Mouse (Mus musculus) hindbrain, embryonic 15.5 days (tissue): ENCODE measurements at regions not wholly inside any gene's neighbourhood (a gene's known extent, or its start where the extent isn't known, plus 50 kb on each side); places are given as distances from the start of the nearest gene placed in this dataset.
"Not testable (repeated sequence)": the region's sequence is repeated elsewhere in the genome, so short reads cannot be mapped to it uniquely, and the experiment has no call there.

Source experiments
- ATAC-seq: fragments of 200-750 bp; cut with Nextera tagmentation; 2 replicates; pipeline ENCODE4 v1.8.0; 2017; ENCODE audit warnings: low read depth, moderate number of reproducible peaks, moderate TSS enrichment; ENCODE audit not compliant: low FRiP score
- H3K27ac ChIP-seq: fragments of 300-500 bp; sonication (generic); replicated peaks from 2 replicates; pipeline ENCODE4 v1.5.1; 2015; ENCODE audit warnings: mild to moderate bottlenecking, inconsistent platforms
- H3K27me3 ChIP-seq: fragments of 300-500 bp; sonication (generic); 2 replicates; pipeline ENCODE4 v1.6.1; 2015; ENCODE audit warnings: control low read depth, inconsistent platforms
- H3K36me3 ChIP-seq: fragments of 300-500 bp; sonication (generic); 2 replicates; pipeline ENCODE4 v1.6.1; 2015; ENCODE audit warnings: control low read depth, inconsistent platforms
- H3K4me1 ChIP-seq: fragments of 300-500 bp; sonication (generic); replicated peaks from 2 replicates; pipeline ENCODE4 v1.6.1; 2015; ENCODE audit warnings: control low read depth, inconsistent platforms
- H3K4me2 ChIP-seq: fragments of 300-500 bp; sonication (generic); 2 replicates; pipeline ENCODE4 v1.6.1; 2015; ENCODE audit warnings: moderate library complexity, mild to moderate bottlenecking, inconsistent platforms
- H3K4me3 ChIP-seq: fragments of 300-500 bp; sonication (generic); 2 replicates; pipeline ENCODE4 v1.5.1; 2015; ENCODE audit warnings: mild to moderate bottlenecking, inconsistent platforms
- H3K9ac ChIP-seq: fragments of 300-500 bp; sonication (generic); 2 replicates; pipeline ENCODE4 v1.6.1; 2015; ENCODE audit warnings: inconsistent platforms
- H3K9me3 ChIP-seq: fragments of 300-500 bp; sonication (generic); 2 replicates; pipeline ENCODE4 v1.6.1; 2016; ENCODE audit warnings: control low read depth, inconsistent platforms
- WGBS: fragments of 180-500 bp; shearing (Covaris S2); methylation state at CpG from one replicate; pipeline ENCODE4 v1.1.7; 2015; 5-methylcytosine and 5-hydroxymethylcytosine counted together

DNA sequence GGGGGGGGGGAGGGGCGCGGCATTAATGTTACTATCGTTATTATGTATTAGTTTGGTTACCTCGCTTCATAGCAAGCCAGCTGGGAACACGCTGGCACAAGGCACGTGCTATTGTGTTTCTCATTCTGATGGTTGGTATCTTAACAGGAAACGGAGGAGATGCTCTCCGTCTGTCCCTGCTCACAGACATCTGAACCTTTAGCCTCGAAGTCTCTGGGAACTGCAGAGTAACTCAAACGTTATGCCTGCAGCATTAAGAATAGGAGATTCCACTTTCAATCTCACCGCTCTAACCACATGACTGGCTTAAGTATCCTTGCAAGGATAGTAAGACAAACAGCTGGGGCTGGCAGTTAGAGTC is 80.0 kb downstream of the Nfkbiz start:
- Histone ChIP-seq H3K4me1 (no peaks in the 10 kb centered on the region), H3K27ac (no peak overlapping the region), H3K9ac (no peak overlapping the region), H3K9me3 (no peaks in the 10 kb centered on the region), H3K4me3 (no peak overlapping the region), H3K4me2 (no peak overlapping the region), H3K27me3 (no peaks in the 10 kb centered on the region), H3K36me3 (no peaks in the 10 kb centered on the region)
- 67% methylated on average over 11 of the region's 11 CpGs for WGBS
- no peak for ATAC-seq

GRCm38 (mm10) chr16:55757952-55758706 is 80.6 kb downstream of the Nfkbiz start:
- Histone ChIP-seq H3K4me3 (no peak overlapping the region), H3K27ac (no peak overlapping the region), H3K4me1 (no peaks in the 10 kb centered on the region), H3K36me3 (no peaks in the 10 kb centered on the region), H3K27me3 (no peaks in the 10 kb centered on the region), H3K4me2 (no peak overlapping the region), H3K9ac (no peak overlapping the region), H3K9me3 (no peaks in the 10 kb centered on the region)
- ATAC-seq = no peak
- 67% methylated on average over 5 of the region's 5 CpGs for WGBS

DNA sequence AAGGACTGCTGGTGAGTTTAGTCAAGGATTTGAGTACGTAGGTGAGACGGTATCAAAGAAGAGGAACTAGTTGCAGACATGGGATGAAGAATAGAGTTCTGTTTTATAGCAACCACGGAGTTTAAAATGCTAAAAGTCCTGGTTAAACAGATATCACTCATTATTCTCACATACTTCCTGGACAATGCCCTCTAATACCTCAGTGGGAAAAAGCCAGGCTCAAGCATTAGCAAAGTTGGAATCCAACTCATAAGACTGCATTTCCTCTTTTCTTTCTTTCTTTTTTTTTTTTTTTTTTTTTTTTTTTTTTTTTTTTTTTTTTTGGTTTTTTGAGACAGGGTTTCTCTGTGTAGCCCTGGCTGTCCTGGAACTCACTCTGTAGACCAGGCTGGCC is 81.3 kb downstream of the Nfkbiz start:
- H3K4me3 ChIP-seq, H3K4me1 ChIP-seq, ATAC-seq, H3K36me3 ChIP-seq, H3K27me3 ChIP-seq, H3K9ac ChIP-seq, H3K9me3 ChIP-seq, H3K4me2 ChIP-seq, H3K27ac ChIP-seq: not testable (repeated sequence)
- 93% methylated on average over 3 of the region's 3 CpGs for WGBS

- H3K4me1 ChIP-seq = no peaks in the 10 kb centered on the region
- H3K9ac ChIP-seq = no peak overlapping the region
- H3K27me3 ChIP-seq = no peaks in the 10 kb centered on the region
- ATAC-seq = no peak
- H3K36me3 ChIP-seq = no peaks in the 10 kb centered on the region
- no peak overlapping the region for H3K4me2 ChIP-seq
- H3K4me3 ChIP-seq = no peak overlapping the region
- no peaks in the 10 kb centered on the region for H3K9me3 ChIP-seq
- WGBS = 89% methylated on average over 15 of the region's 15 CpGs
- H3K27ac ChIP-seq = no peak overlapping the region
Measured at GRCm38 (mm10) chr16:55756764-55757421, 81.8 kb downstream of the Nfkbiz start.

- Histone ChIP-seq H3K9ac (no peak overlapping the region), H3K4me3 (no peak overlapping the region), H3K27me3 (no peaks in the 10 kb centered on the region), H3K36me3 (no peaks in the 10 kb centered on the region), H3K4me1 (no peaks in the 10 kb centered on the region), H3K4me2 (no peak overlapping the region), H3K9me3 (no peaks in the 10 kb centered on the region), H3K27ac (no peak overlapping the region)
- WGBS = 80% methylated on average over 6 of the region's 6 CpGs
- no peak for ATAC-seq
Measured at GRCm38 (mm10) chr16:55755309-55755832, 83.3 kb downstream of the Nfkbiz start.

- Histone ChIP-seq H3K9me3 (no peaks in the 10 kb centered on the region), H3K4me1 (no peaks in the 10 kb centered on the region), H3K27me3 (no peaks in the 10 kb centered on the region), H3K27ac (no peak overlapping the region), H3K9ac (no peak overlapping the region), H3K36me3 (no peaks in the 10 kb centered on the region), H3K4me2 (no peak overlapping the region), H3K4me3 (no peak overlapping the region)
- whole genome bisulfite sequencing = 90% methylated on average over 14 of the region's 14 CpGs
- ATAC-seq = no peak
Measured at GRCm38 (mm10) chr16:55754092-55754763, 84.5 kb downstream of the Nfkbiz start.

DNA sequence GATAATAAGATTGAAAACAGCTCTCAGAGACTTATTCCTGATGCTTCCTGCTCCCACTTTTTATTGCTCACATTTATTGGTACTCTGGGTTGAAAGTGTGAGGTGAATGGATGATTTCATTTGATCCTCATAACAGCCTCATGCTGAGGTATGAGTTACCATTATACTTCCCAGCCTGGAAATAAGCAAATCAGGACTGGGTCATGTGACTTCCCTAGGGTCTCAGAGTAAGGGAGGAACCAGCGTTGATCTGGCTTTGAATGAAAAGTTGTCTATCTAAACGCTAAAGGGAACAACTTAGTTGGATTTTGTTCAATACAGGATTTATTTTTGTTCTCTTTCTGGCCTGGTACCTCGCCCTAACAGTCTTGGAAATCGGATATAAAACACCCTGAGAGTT is 85.3 kb downstream of the Nfkbiz start:
- no peaks in the 10 kb centered on the region for H3K36me3 ChIP-seq
- H3K4me2 ChIP-seq = no peak overlapping the region
- H3K9me3 ChIP-seq = no peaks in the 10 kb centered on the region
- 80% methylated on average over 4 of the region's 4 CpGs for WGBS
- no peaks in the 10 kb centered on the region for H3K27me3 ChIP-seq
- H3K27ac ChIP-seq = no peak overlapping the region
- no peak overlapping the region for H3K4me3 ChIP-seq
- no peak for ATAC-seq
- no peaks in the 10 kb centered on the region for H3K4me1 ChIP-seq
- H3K9ac ChIP-seq = no peak overlapping the region

DNA sequence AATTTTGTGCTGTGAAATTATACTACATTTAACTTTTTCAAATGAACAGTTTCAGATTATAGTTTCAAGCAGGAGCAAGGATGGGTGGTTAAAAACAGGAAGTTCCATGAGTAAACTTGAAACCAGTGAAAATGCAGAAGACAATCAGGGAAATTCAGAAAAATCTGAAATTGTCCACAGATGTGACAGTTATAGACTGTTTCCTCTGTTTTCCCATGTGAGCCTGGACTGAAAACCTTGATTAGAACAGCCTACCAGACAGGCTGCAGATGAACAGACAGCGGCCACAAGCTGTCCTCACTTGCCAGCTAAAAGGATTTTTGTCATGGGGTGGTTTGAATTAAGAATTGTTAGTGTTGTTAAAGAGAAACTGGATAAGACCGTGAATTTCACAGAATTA is 91.4 kb downstream of the Nfkbiz start:
- no peaks in the 10 kb centered on the region for H3K4me1 ChIP-seq
- H3K4me2 ChIP-seq = no peak overlapping the region
- H3K4me3 ChIP-seq = no peak overlapping the region
- no peak overlapping the region for H3K9ac ChIP-seq
- H3K27me3 ChIP-seq = no peaks in the 10 kb centered on the region
- ATAC-seq = no peak
- no peak overlapping the region for H3K27ac ChIP-seq
- no peaks in the 10 kb centered on the region for H3K9me3 ChIP-seq
- no peaks in the 10 kb centered on the region for H3K36me3 ChIP-seq
- WGBS = 81% methylated on average over 2 of the region's 2 CpGs

DNA sequence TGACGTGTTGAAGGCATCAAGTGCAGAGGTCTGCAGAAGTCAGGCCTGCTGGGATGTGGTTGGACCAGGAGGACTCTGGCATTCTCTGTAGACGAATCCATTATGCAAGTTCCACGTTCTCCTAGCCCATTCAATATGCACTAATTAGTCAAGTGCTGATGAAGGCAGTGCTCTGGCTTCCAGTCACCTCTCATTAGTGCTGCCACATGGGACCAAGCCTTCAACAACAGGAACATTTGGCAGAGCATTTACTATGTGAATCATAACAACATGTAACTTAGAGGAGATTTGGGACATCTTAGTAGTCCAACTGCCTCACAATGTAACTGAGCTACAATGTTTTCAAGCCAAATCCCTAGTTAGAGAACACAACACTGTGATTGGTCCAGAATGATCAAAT is 92.5 kb downstream of the Nfkbiz start:
- Histone ChIP-seq H3K36me3 (no peaks in the 10 kb centered on the region), H3K27me3 (no peaks in the 10 kb centered on the region), H3K9me3 (no peaks in the 10 kb centered on the region), H3K4me2 (no peak overlapping the region), H3K4me3 (no peak overlapping the region), H3K27ac (no peak overlapping the region), H3K4me1 (no peaks in the 10 kb centered on the region), H3K9ac (no peak overlapping the region)
- 42% methylated on average over 3 of the region's 3 CpGs for WGBS
- no peak for ATAC-seq

DNA sequence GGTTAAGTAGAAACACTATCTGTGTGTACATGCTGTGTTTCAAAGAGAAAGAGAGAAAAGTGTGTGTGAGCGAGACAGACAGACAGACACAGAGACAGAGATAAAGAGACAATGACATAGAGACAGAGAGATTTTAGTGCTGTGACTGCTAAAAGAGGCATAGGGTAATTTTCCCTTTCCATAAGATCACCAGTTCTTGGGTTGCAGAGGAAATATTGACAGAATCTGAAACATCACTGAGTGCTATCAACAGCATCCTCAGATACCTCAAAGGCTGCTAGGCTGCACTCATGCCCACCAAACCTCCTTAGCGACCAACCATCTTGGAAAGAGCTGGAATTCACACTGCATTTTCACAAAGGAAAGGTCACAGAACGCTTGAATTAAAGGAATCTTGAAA is 93.6 kb downstream of the Nfkbiz start:
- H3K9me3 ChIP-seq = no peaks in the 10 kb centered on the region
- H3K4me3 ChIP-seq = no peak overlapping the region
- no peaks in the 10 kb centered on the region for H3K36me3 ChIP-seq
- H3K9ac ChIP-seq = no peak overlapping the region
- H3K27me3 ChIP-seq = no peaks in the 10 kb centered on the region
- no peak overlapping the region for H3K27ac ChIP-seq
- WGBS = 90% methylated on average over 3 of the region's 3 CpGs
- H3K4me2 ChIP-seq = no peak overlapping the region
- no peak for ATAC-seq
- H3K4me1 ChIP-seq = no peaks in the 10 kb centered on the region

DNA sequence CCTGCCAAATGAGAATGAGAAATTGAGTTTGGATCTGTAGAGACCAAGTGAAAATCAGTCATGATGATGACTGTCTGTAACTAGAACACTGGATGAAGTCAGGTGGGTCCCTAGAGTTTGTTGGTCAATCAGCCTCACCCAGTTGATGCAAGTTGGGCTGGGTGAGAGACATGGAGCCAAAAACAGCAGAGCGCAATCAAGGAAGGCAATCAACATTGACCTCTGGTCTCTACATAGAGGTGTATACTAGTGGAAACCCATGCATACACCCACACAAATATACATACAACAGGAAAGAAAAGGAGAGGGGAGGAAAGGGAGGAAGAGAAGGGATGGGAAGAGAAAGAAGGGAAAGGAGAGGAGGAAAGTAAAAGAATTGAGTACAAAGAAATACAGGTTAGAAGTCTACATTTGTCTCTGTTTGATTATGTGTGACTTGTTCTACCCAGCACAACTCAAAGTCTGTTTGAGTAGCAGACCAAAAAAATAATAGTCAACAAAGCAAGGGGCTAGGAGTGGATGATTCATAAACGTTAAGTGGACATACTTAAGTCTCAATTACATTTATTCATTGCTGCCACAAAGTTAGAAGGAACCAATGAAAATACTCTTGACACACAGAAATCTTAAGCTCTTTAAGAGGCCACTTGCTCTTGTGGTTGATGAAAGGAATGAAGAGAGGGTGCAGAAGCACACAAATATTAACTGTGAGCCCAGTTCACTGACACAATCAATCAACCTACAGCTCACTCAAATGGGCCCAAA is 97.4 kb downstream of the Nfkbiz start:
- Histone ChIP-seq H3K4me2 (no peak overlapping the region), H3K4me1 (no peaks in the 10 kb centered on the region), H3K9me3 (no peaks in the 10 kb centered on the region), H3K27me3 (no peaks in the 10 kb centered on the region), H3K9ac (no peak overlapping the region), H3K4me3 (no peak overlapping the region), H3K27ac (no peak overlapping the region), H3K36me3 (no peaks in the 10 kb centered on the region)
- no peak for ATAC-seq
- 92% methylated on average over 2 of the region's 2 CpGs for WGBS

GRCm38 (mm10) chr16:55738741-55739140 is 100.0 kb downstream of the Nfkbiz start:
- Histone ChIP-seq H3K4me1 (no peaks in the 10 kb centered on the region), H3K9ac (no peak overlapping the region), H3K36me3 (no peaks in the 10 kb centered on the region), H3K27ac (no peak overlapping the region), H3K9me3 (no peaks in the 10 kb centered on the region), H3K4me3 (no peak overlapping the region), H3K4me2 (no peak overlapping the region), H3K27me3 (no peaks in the 10 kb centered on the region)
- WGBS = 91% methylated on average over 4 of the region's 4 CpGs
- ATAC-seq = no peak
